Mouse (Mus musculus) ovary, postnatal 14 days (tissue): ENCODE data around the gene Myo1e.

Experiments
- DNase-seq: peaks from one replicate; pipeline ENCODE4 v3.0.0; 2022; ENCODE audit warnings: low spot score

Gene Myo1e

DNA sequence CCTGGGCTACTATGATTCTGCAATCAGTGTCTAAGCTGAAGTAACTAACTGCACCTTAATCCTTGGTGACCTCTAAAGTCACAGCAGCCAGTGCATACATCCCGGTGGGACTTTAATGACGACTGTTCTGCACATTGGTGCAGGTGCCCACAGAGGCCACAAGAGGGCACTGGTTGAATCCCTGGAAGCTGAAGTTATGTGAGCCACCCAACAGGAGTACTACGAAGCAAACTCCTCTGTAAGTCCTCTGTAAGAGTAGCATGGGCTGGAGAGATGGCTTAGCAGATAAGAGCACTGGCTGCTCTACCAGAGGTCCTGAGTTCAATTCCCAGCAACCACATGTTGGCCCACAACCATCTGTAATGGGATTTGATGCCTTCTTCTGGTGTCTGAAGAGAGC lies 209.3 kb downstream of the Myo1e start:
- DNase-seq: no peak

DNA sequence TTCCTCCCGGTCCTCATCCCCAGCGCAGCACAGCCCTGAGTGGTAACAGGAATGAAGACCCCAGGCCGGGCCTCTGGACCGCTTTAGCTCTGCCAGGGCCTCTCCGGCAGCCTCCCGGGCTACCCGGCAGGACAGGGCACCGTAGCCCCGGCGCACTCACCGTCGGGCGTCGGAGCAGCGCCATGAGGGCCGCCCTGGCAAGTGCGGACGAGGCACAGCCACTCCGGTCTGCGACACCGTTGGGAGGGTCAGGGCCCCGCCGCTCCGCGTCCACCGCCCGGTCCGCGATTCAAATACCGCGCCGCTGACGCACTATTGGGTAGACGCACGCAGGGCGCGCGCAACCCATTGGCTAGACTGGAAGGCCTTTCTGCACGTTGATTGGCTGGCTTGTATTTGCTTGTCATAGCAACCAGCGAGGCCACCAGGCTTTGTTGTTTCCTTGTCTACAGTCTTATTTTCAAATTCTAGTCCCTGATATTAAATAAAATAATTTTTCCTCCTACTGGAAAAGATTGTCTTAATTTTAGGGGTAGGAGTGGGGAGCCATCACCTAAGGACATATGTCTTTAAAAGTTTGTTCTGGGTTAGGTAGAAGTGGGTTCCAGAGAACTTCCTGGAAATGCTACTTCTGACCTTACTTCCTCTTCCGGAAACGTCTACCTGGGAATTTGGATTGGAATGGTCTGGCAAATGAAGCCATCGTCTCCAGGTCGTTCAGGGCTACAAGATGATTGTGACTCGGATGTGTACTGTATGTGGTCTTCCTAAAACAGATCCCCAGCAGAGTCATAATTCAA lies 214.3 kb downstream of the Myo1e start, which contains the start of gene Ccnb2:
Gene Ccnb2, minus strand, starts transcription at position 291 of the 800 bp plus-strand sequence.
- peak; percentile 65 for DNase-seq

DNA sequence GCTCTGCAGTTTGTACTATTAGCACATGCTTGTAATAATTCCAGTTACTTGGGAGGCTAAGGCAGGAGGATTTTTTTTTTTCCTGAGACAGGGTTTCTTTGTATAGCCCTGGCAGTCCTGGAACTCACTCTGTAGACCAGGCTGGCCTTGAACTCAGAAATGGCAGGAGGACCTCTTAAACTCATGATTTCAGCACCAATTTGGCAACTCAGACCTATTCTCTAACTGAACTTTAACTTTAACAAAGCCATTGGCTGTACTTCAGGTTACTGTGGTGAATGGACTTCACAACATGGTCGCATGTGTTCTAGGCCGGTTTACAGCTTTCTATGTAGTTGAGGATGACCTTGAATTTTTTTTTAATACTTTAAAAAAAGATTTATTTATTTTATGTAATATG lies 215.5 kb downstream of the Myo1e start:
- DNase-seq: no peak

DNA sequence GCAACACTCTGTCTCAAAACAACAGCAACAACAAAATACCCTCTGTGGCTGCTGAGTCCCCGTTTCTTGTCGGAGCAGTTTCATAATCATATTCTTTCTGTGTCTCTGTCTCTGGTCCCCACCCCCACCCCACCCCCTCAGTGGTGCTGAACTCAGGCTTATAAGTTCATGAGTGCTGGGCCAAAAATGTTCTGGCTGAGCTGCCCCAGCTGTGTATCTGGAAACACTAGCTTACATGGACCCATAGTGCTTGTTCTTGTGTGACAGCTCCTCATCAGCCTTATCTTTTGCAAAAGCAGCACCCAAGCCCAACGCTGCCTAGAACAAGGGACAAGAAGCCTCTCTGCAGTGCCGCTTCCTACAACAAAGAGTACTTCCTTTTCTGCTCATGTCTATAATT lies 232.8 kb downstream of the Myo1e start:
- DNase-seq: no peak

DNA sequence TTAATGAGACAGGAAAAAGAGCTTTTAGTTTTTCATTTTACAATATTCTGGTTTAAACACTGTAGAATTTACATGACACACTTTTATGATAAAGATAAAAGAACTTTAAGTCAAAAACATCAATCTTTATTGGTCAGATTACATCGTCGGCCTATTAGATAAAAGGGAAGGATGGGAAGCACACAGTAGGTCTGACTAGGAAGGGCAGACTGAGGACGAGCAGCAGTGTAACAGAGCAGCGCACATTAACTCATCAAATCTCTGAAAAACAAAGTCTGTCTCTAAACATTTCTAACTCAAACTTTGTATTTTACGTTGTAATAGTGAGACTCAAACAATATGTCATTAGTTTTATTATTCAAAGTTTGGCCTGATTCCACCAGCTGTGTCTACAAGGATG lies 241.9 kb downstream of the Myo1e start:
- DNase-seq: no peak
